Mouse (Mus musculus): ENCODE results near the gene Fat3.

Gene Fat3

DNA sequence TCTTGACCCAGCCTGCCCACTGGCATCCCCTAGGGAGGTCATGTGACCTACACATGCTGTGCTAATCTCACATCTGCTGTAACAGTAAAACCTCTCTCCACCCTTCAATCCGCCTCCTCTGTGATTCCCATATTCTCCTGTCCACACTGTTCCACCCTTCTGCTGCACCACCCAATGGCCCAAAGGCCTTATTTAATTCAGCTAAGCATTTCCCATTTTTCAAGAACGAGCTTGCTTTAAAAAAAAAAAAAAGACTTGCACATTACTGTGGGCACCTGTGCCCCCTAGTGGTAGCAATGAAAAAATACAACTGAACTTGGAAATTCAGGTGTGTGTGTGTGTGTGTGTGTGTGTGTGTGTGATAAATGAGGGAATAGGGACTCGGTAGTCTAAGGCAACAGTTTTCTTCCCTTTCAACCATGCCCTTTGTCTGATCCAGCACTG, 620.9 kb downstream of the Fat3 start:
- DNase-seq (ENCODE audit: low spot score in 2 of 2) = no peak

DNA sequence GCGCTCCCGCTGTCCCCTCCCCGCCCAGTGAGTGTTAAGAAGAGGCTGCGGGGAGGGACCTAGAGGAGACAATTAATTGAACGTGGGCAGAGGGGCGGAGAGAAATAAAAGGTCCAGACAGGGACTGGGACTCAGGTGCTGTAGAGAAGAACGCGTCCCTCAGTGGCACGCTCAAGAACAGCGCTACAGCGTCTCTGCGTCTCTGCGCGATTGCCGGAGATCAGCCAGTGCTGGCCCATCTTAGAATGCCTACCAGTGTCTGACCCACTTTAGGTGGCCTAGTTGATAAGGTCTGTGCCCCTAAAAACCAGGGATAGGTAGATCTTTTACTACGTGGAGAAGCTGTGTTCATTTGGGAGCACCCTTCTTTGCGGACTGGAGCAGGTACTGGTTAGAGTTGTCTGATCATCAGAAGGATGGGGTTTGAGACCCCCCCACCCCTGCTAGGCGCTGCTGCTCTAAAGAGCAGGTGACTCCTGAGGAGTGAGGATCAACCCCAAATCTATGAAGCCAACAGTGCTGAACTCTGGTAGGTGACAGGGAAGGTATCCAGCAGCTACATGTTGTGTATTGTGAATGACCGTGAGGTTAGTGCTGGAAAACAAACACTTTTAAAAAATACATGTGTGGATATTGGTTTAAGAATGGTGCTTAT, 626.5 kb downstream of the Fat3 start, which contains the start of gene Mtnr1b:
Mtnr1b (minus strand) TSS at position 51 of the 655 bp plus-strand sequence.
- no peak for DNase-seq (ENCODE audit: low spot score in 2 of 2)

DNA sequence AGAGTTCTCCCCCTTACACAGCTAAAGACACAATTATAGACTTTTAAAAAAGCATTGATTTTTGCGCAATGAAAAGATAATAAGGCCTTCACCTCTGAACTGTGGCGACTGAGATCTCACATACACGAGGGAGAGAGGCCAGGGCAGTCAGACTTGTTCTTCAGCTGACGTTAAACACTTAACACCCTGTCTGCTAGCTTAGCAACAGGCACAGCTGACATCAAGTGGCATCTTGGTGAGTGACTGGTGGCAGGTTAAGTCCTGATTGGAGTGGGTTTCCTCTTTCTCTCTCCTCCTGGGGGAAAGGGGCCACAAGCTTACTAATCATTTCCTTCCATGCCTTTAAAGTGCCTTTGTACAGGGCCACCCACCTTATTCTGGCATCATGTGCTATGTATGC, 631.1 kb downstream of the Fat3 start:
- DNase-seq (ENCODE audit: low spot score in 2 of 2) = no peak

DNA sequence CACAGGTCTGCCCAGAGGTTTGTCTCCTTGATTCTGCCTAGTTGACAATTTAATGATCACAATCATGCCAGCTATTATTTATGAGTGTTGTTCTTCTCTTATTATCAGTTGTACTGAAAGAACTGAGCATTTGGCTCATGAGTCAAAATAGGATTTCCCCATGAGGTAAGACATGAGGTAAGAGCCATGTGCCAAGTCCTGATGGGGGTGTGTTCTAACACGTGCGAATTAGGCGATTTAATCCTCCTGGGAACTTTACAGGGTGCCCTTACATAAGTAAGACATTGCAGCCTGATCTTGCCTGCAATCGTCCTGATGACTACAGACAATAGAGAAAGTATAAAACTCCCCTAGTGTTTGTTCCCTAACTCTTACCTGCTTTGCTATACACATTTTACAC, 631.6 kb downstream of the Fat3 start:
- DNase-seq (ENCODE audit: low spot score in 2 of 2) = no peak

DNA sequence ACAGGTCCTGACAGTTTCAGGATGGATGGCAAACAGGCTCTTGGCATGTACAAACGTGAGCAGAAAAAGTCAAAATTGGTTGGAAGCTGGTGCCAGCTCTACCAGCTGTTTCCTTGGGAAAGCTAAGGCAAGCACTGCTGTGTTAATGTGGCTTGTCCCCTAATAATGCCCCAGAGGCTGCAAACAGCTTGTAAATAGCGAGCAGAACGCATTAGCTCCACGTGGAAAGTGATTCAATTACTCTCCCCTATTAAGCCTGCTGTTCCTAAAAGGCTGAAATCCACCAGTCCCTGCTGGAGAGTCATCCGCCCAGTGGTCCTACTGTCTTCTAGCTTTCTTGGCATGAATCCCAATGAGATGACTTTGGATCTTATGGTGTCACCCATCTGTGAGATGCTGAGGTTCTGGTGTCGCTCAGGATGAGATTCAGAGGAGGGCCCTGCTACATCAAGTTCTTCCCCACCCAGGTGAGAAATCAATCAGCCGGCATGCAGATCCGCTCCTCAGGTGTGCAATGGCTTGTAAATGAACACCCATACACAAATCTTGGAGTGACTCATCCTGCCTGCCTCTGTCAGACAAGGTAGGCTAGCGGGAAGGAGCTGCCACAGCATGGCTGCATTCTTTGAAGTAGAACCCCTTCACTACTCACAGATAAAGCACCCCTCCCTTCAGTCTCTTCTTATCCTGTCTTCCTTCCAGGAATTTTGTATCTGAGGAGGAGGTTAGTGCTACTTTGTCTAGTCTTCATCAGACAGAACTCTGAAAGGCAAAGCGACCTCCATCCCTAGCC, 634.6 kb downstream of the Fat3 start:
- DNase-seq (ENCODE audit: low spot score in 2 of 2) = no peak

DNA sequence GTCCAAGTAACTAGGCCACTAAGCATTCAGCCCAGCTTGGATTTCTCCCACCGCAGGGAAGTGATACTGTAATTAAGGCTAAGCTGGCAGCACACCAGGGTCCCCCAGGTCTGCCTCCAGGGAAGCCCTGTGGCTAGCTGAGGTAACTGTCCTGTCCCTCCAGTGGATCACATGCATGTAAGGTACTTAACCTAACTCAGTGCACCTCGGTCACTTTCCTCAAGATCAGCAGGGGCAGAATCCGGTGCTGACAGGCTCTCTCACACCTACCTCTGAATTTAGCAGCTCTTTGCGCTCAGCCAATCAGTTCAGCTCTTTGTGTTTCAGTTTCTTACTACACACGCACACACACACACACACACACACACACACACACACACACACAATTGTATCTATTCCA, 639.7 kb downstream of the Fat3 start:
- DNase-seq (ENCODE audit: low spot score in 2 of 2) = no peak
